Mouse (Mus musculus): ENCODE measurements around the gene Unc5a.

Gene Unc5a

DNA sequence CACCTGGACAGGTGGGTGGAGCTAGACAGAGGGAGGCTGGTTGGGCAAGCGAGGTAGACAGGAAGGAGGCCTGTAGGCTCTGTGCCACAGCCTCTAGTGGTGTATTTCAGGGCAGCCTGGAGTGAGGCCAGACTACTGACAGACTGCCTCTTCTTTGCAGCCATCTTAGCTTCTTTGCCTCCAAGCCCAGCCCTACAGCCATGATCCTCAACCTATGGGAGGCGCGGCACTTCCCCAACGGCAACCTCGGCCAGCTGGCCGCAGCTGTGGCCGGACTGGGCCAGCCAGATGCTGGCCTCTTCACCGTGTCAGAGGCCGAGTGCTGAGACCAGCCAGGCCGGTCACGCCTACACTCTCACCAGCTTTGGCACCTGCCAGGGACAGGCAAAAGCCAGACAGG, 55.4 kb downstream of the Unc5a start:
- in situ Hi-C loops (cut with MboI) = no loop called here

- in situ Hi-C loops (cut with MboI) = no loop called here
Measured at GRCm38 (mm10) chr13:55005691-55006414, 56.6 kb downstream of the Unc5a start.

DNA sequence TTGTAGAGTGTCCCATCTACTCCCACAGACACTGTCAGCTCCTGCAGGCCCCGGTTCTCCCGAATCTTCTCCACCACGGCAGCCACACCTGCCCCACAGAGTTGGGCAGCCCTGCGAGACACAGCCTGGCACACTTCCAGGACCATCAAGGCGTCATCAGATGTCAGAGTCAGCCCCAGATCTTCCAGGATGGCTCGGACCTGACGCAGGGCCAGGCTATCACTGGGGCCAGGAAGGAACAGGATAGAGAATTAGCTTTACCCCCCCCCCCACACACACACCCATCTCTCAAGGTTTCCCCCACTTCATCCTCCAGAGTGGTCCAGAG, 57.2 kb downstream of the Unc5a start:
- in situ Hi-C loops (cut with MboI) = no loop called here

DNA sequence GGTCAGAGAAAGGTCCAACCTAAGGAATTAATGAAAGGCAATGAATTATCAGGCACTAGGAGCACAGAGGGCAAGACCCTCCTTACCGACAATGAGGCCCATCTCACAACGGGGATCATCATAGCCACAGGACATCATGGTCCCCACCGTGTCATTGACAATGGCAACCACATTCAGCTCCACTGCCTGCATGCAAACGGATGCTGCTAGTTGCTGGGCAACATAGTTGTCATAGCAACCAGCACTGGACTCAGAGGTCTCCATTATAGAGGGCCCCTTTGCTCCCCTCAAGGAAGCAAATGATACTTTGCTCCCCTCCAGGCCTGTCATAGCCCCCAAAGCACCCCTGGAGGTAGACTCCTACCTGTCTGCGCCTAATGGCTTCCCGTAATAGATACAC, 59.4 kb downstream of the Unc5a start:
- in situ Hi-C loops (cut with MboI) = no loop called here

DNA sequence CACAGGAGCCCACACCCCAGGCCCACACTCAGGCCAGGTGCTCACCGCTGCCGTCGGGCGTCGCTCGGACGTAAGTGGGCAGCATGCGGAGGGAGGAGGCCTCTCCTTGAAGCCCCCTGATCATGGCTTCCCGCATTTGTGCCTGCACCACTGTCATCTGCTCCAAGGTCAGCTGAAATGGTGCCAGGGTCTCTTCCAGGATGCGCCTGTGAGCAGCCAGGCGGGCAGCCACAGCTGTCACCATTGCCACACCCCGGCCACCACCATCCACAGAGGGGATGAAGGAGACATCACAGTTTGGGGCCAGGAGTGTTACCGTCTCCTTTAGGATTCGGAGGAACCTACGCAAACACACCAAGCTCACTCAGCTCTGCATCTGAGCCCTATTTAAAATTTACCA, 61.9 kb downstream of the Unc5a start:
- in situ Hi-C loops (cut with MboI) = no loop called here

- in situ Hi-C loops (cut with MboI) = no loop called here
Measured at GRCm38 (mm10) chr13:55011981-55012478, 62.8 kb downstream of the Unc5a start.

- in situ Hi-C loops (cut with MboI) = no loop called here
Measured at GRCm38 (mm10) chr13:55013702-55014344, 64.6 kb downstream of the Unc5a start.

- in situ Hi-C loops (cut with MboI) = no loop called here
Measured at GRCm38 (mm10) chr13:55014451-55014850, 65.2 kb downstream of the Unc5a start.

- in situ Hi-C loops (cut with MboI) = no loop called here
Measured at GRCm38 (mm10) chr13:55017154-55017897, 68.1 kb downstream of the Unc5a start.

GRCm38 (mm10) chr13:55017898-55018599, 68.8 kb downstream of the Unc5a start:
- in situ Hi-C loops (cut with MboI) = no loop called here

DNA sequence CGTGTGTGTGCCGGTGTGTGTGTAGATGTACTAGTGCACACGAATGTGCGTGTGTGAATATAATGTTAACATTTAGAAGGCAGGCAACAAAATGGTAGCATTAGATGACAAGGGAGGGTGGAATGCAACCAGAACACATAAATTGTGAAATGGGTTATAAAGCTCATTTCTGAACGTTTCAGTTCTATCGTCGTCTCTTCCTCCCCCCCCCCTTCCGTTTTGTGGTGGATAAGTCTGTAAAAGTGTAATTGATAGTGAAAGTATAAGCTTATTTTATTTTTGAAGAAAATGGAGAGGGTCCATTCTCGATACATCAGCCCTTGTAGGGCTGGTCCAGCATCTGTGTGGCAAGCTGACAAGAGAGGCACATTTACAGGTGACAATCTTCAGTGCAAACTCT, 69.5 kb downstream of the Unc5a start:
- in situ Hi-C loops (cut with MboI) = no loop called here

GRCm38 (mm10) chr13:55019181-55019580, 70.0 kb downstream of the Unc5a start:
- in situ Hi-C loops (cut with MboI) = no loop called here

- in situ Hi-C loops (cut with MboI) = no loop called here
Measured at GRCm38 (mm10) chr13:55020051-55020450, 70.8 kb downstream of the Unc5a start.

- in situ Hi-C loops (cut with MboI) = no loop called here
Measured at GRCm38 (mm10) chr13:55021194-55021779, 72.1 kb downstream of the Unc5a start, which contains the start of gene Hk3. Gene Hk3, minus strand, starts transcription at chr13:55021385.

- in situ Hi-C loops (cut with MboI) = no loop called here
Measured at GRCm38 (mm10) chr13:55022256-55022655, 73.0 kb downstream of the Unc5a start.

GRCm38 (mm10) chr13:55022715-55023114, 73.5 kb downstream of the Unc5a start:
- in situ Hi-C loops (cut with MboI) = no loop called here

DNA sequence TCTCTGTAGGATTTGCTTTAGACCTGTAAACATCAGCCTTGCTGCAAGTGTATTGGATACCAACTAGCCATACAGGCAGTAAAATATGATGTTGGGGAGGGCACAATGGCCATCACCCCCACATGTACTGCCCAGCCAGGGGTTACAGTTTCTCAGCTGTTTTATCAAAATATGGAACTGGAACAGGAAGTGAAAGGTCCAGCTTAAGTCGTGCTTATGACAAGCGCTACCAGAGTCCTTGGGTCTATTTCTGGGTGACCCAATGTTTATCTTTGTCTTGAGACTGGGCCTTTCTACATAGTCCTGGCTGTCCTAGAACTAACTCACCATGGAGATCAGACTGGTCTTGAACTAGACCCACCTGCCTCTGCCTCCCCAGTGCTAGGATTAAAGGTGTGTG, 75.0 kb downstream of the Unc5a start:
- in situ Hi-C loops (cut with MboI) = no loop called here

DNA sequence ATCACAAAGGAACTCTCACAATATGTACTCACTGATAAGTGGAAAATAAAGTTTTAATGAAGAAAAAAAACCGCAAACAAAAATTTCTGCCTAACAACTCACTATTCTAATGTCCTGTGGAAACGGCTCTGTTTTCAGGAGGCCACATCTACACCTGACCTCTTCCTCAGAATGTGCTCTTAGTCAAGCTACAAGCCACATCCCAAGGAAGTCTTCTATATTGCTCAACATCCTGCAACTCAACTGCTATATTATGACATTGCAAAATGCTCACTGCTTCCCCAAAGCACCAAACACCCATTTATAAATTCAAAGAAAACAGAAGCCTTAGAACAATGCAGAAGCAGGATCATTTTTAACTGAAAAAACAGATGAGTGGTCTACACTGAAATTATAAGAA, 90.8 kb downstream of the Unc5a start:
- in situ Hi-C loops (cut with MboI) = no loop called here

- in situ Hi-C loops (cut with MboI) = no loop called here
Measured at GRCm38 (mm10) chr13:55047706-55048105, 98.5 kb downstream of the Unc5a start.
